Comparison of ENCODE assay signal across 24 mouse cellular contexts in genomic region chr16:84806175-84806574, GRCm38 (mm10). TPM values are rescaled to one million over a fixed set of nuclear protein-coding genes. Genes with fewer than 3 reads are reported as not detected.
DNase-seq lines count a peak whose midpoint lies in the region; ATAC-seq and TF ChIP-seq lines count a peak whose summit lies in the region.
"Had no signal": no experiment of that assay in that cellular context is flagged by ENCODE, and none has a peak within 500 bp of the region (broad histone marks: within the 10 kb centered on the region; RNA-seq: fewer than 3 reads in every experiment).

No protein-coding gene starts in this region.

- TF ChIP-seq CTCF in gastrocnemius, adult 2 months (IDR thresholded peaks at IDR 0.05): no peak
- TF ChIP-seq CTCF in liver, adult 2 months (IDR thresholded peaks at IDR 0.05; ENCODE audit: low read depth, low read length): no peak

- peak overlapping the region; percentile 79 for H3K27ac ChIP-seq in gastrocnemius, adult 2 months
- H3K27ac ChIP-seq in liver, adult 2 months (replicated peaks; ENCODE audit: insufficient read depth, low read depth, low read length): no peak overlapping the region
- no peak overlapping the region for H3K27ac ChIP-seq in liver, embryonic 13.5 days
- 0 out of 2 replicates have a peak overlapping the region, but pooled peaks have one; percentile 58 for H3K27ac ChIP-seq in liver, embryonic 16.5 days (ENCODE audit: low read length)
- H3K27ac ChIP-seq: embryonic facial prominence, embryonic 13.5 days; forebrain, embryonic 12.5 days; forebrain, embryonic 15.5 days; hindbrain, embryonic 14.5 days; hindbrain, postnatal 0 days had no signal

- no peak for TF ChIP-seq POLR2A in liver, adult 2 months (IDR thresholded peaks at IDR 0.05; ENCODE audit: extremely low read depth, insufficient read depth, low read length)

- H3K4me1 ChIP-seq in liver, adult 2 months (ENCODE audit: control insufficient read depth, insufficient read depth, low read length): peaks cover 7% of the 10 kb centered on the region
- no peaks in the 10 kb centered on the region for H3K4me1 ChIP-seq in liver, embryonic 13.5 days (replicated peaks)
- H3K4me1 ChIP-seq in liver, embryonic 16.5 days (ENCODE audit: control insufficient read depth, low read depth, low read length): no peaks in the 10 kb centered on the region; the same call in 1 of the 2 replicates
- H3K4me1 ChIP-seq: embryonic facial prominence, embryonic 13.5 days; forebrain, embryonic 12.5 days; forebrain, embryonic 15.5 days had no signal

- intact Hi-C loops in gastrocnemius, adult 2 months (cut with DNase I): no loop called here
- intact Hi-C loops in gastrocnemius, postnatal 36 days (cut with DNase I): no loop called here

- H3K9me3 ChIP-seq in liver, embryonic 13.5 days (replicated peaks): no peaks in the 10 kb centered on the region; the same call in 1 of the 2 replicates
- no peaks in the 10 kb centered on the region for H3K9me3 ChIP-seq in liver, embryonic 16.5 days (replicated peaks; ENCODE audit: control insufficient read depth, low read length)
- H3K9me3 ChIP-seq: embryonic facial prominence, embryonic 13.5 days; forebrain, embryonic 12.5 days; forebrain, embryonic 15.5 days had no signal

- DNase-seq in gastrocnemius, adult 2 months: no peak
- no peak for DNase-seq in gastrocnemius, postnatal 36 days
- peak; percentile 86 for DNase-seq in liver, adult 2 months (ENCODE audit: extremely low read depth, low read depth, low spot score)
- no peak for DNase-seq in liver
- no peak for DNase-seq in liver, embryonic 13.5 days
- no peak for DNase-seq in left cerebral cortex, adult 11 months (ENCODE audit: low spot score)
- no peak for DNase-seq in kidney, postnatal 14 days
- DNase-seq: adrenal gland, postnatal 10 days; cerebellum, adult 11 months; cerebellum, adult 2 months; cerebellum, adult 9-11 months; cerebellum, postnatal 25 days; gastrocnemius, postnatal 14 days; heart, postnatal 36 days had no signal

- no peak overlapping the region for H3K9ac ChIP-seq in liver, adult 2 months (ENCODE audit: low read depth, low read length)
- no peak overlapping the region for H3K9ac ChIP-seq in liver, embryonic 13.5 days
- H3K9ac ChIP-seq in liver, embryonic 16.5 days (ENCODE audit: low read depth, low read length): no peak overlapping the region
- H3K9ac ChIP-seq: embryonic facial prominence, embryonic 13.5 days; forebrain, embryonic 12.5 days; forebrain, embryonic 15.5 days; hindbrain, embryonic 14.5 days had no signal

- H3K79me2 ChIP-seq in liver, adult 2 months (ENCODE audit: control insufficient read depth, insufficient read depth, low read length): no peaks in the 10 kb centered on the region

- H3K27me3 ChIP-seq in liver, adult 2 months (ENCODE audit: control insufficient read depth, insufficient read depth, low read length): no peaks in the 10 kb centered on the region
- H3K27me3 ChIP-seq in liver, embryonic 13.5 days: no peaks in the 10 kb centered on the region
- no peaks in the 10 kb centered on the region for H3K27me3 ChIP-seq in liver, embryonic 16.5 days (ENCODE audit: control insufficient read depth, insufficient read depth, low read depth, low read length)
- H3K27me3 ChIP-seq: embryonic facial prominence, embryonic 13.5 days; forebrain, embryonic 12.5 days; forebrain, embryonic 15.5 days; Patski had no signal

- H3K36me3 ChIP-seq in liver, adult 2 months (ENCODE audit: control insufficient read depth, insufficient read depth, low read length): no peaks in the 10 kb centered on the region
- H3K36me3 ChIP-seq in liver, embryonic 13.5 days: no peaks in the 10 kb centered on the region
- no peaks in the 10 kb centered on the region for H3K36me3 ChIP-seq in liver, embryonic 16.5 days (ENCODE audit: control insufficient read depth, insufficient read depth)
- H3K36me3 ChIP-seq: embryonic facial prominence, embryonic 13.5 days had no signal

- WGBS in liver, adult 2 months: 23% methylated on average over 3 of the region's 3 CpGs
- 73% methylated on average over 3 of the region's 3 CpGs for WGBS in liver, embryonic 13.5 days (ENCODE audit: insufficient replicate concordance)
- 73% methylated on average over 3 of the region's 3 CpGs for WGBS in liver, embryonic 16.5 days (ENCODE audit: insufficient replicate concordance)

- H3K4me3 ChIP-seq in gastrocnemius, adult 2 months: no peak overlapping the region
- 0 out of 2 replicates have a peak overlapping the region, but pooled peaks have one; percentile 25 for H3K4me3 ChIP-seq in liver, adult 2 months (ENCODE audit: insufficient read depth, low read depth, low read length)
- no peak overlapping the region for H3K4me3 ChIP-seq in liver, embryonic 13.5 days (replicated peaks)
- no peak overlapping the region for H3K4me3 ChIP-seq in liver, embryonic 16.5 days (ENCODE audit: low read depth, low read length)
- H3K4me3 ChIP-seq: embryonic facial prominence, embryonic 13.5 days; erythroblast, embryonic 14.5 days; forebrain, embryonic 12.5 days; forebrain, embryonic 15.5 days had no signal

- H3K4me2 ChIP-seq in liver, embryonic 13.5 days: no peak overlapping the region
- no peak overlapping the region for H3K4me2 ChIP-seq in liver, embryonic 16.5 days (ENCODE audit: low read depth, low read length)
- H3K4me2 ChIP-seq: embryonic facial prominence, embryonic 13.5 days; forebrain, embryonic 12.5 days; forebrain, embryonic 15.5 days; heart, embryonic 11.5 days; hindbrain, embryonic 14.5 days had no signal

- peak; percentile 44; the same call in 1 of the 2 replicates for ATAC-seq in liver, embryonic 13.5 days (ENCODE audit: low read depth)
- ATAC-seq in liver, embryonic 16.5 days (ENCODE audit: low read depth): peak; percentile 56
- ATAC-seq: forebrain, embryonic 15.5 days; hindbrain, postnatal 0 days; inflammation-experienced regulatory T-cells, adult 6 months; Patski had no signal

RNA-seq across cellular contexts. Expression of gene Gabpa, which starts 28.6 kb away (rescaled TPM):
- total RNA-seq in gastrocnemius, adult 2 months (2021): 10 to 100 TPM; 23.6 to 34.1 TPM
- 10 to 100 TPM; 17.9 to 24.4 TPM for total RNA-seq in gastrocnemius, postnatal 36 days (2021)
- total RNA-seq in liver, adult 2 months (2014; rRNA removed): 32.3 and 36.4 TPM in 2 replicates
- 5.8 and 6.7 TPM in 2 replicates for polyA plus RNA-seq in liver, adult 2 months (2012; rRNA removed)
- polyA plus RNA-seq in liver, embryonic 13.5 days (2015; fragmentation: Nextera tagmentation; extraction: Ambion mirVana): 16.6 and 22.5 TPM in 2 replicates
- polyA plus RNA-seq in liver, embryonic 16.5 days (2015; fragmentation: Nextera tagmentation; extraction: Ambion mirVana): 14.4 and 14.5 TPM in 2 replicates

RNA-seq across cellular contexts. Expression of gene Atp5j, which starts 29.2 kb away (rescaled TPM):
- 1,000 to 10,000 TPM; 1,011 to 1,386 TPM for total RNA-seq in gastrocnemius, adult 2 months (2021)
- total RNA-seq in gastrocnemius, postnatal 36 days (2021): 1,000 to 10,000 TPM; 1,016 to 1,122 TPM
- total RNA-seq in liver, adult 2 months (2014; rRNA removed): 296 and 354 TPM in 2 replicates
- 196 and 235 TPM in 2 replicates for polyA plus RNA-seq in liver, adult 2 months (2012; rRNA removed)
- 615 and 621 TPM in 2 replicates for polyA plus RNA-seq in liver, embryonic 13.5 days (2015; fragmentation: Nextera tagmentation; extraction: Ambion mirVana)
- 490 and 504 TPM in 2 replicates for polyA plus RNA-seq in liver, embryonic 16.5 days (2015; fragmentation: Nextera tagmentation; extraction: Ambion mirVana)

RNA-seq across cellular contexts. Expression of gene Jam2, which starts 32.3 kb away (rescaled TPM):
- total RNA-seq in gastrocnemius, adult 2 months (2021): 10 to 100 TPM; 13.6 to 24.9 TPM
- 10 to 100 TPM; 13.9 to 15.6 TPM for total RNA-seq in gastrocnemius, postnatal 36 days (2021)
- total RNA-seq in liver, adult 2 months (2014; rRNA removed): 5.0 and 9.8 TPM in 2 replicates
- 2.3 and 2.4 TPM in 2 replicates for polyA plus RNA-seq in liver, adult 2 months (2012; rRNA removed)
- 0.89 and 1.1 TPM in 2 replicates for polyA plus RNA-seq in liver, embryonic 13.5 days (2015; fragmentation: Nextera tagmentation; extraction: Ambion mirVana)
- polyA plus RNA-seq in liver, embryonic 16.5 days (2015; fragmentation: Nextera tagmentation; extraction: Ambion mirVana): 2.6 and 2.7 TPM in 2 replicates
- polyA plus RNA-seq: erythroblast, embryonic 14.5 days had no signal

Comparison
In these comparisons a context has a peak if more than half of its experiments do, and no peak if none do; other contexts are left out.
1. H3K27ac ChIP-seq: peak in gastrocnemius, adult 2 months (single experiment) and liver, embryonic 16.5 days (single experiment); none in liver, adult 2 months (single experiment) and liver, embryonic 13.5 days (single experiment).